Mouse (Mus musculus) erythroid progenitor cell, adult 5-6 weeks (primary cell): ENCODE measurements around the gene Dynll1. TPM values are rescaled to one million over a fixed set of nuclear protein-coding genes. Genes with fewer than 3 reads are reported as not detected.

Source experiments
- ATAC-seq: replicated peaks from 2 replicates; pipeline ENCODE4 v1.8.0; 2016; ENCODE audit warnings: moderate number of reproducible peaks, mild to moderate bottlenecking, moderate TSS enrichment, inconsistent platforms; ENCODE audit not compliant: poor library complexity, low FRiP score, severe bottlenecking
- total RNA-seq, 2 experiments: library from RNA; stranded (forward) in 1 of 2; stranded (reverse) in 1 of 2; fragments of 150-400 nt in 1 of 2; fragments of 186-747, 209-891 nt in 1 of 2; gene quantifications; 2 replicates each; pipeline versions ENCODE4 v1.2.3 to v1.2.4; 2015 to 2017; ENCODE audit warnings: low replicate concordance in 2 of 2

The Dynll1 gene
- total RNA-seq (2015; ENCODE audit: low replicate concordance) (310 and 338 TPM in 2 replicates), total RNA-seq (2017; ENCODE audit: low replicate concordance) (98.2 and 201 TPM in 2 replicates)

- ATAC-seq = peak; percentile 98
Measured at GRCm38 (mm10) chr5:115300792-115301614, at the start of gene Dynll1. TSS of gene Dynll1 (minus strand) at chr5:115300999.

GRCm38 (mm10) chr5:115349225-115349555, 48.4 kb upstream of the Dynll1 start:
- ATAC-seq = peak; percentile 55

- ATAC-seq = peak; percentile 91
Measured at GRCm38 (mm10) chr5:115348546-115349224, 47.9 kb upstream of the Dynll1 start, which contains the start of gene Cox6a1. TSS of gene Cox6a1 (minus strand) at chr5:115348981.

- peak; percentile 73 for ATAC-seq
Measured at GRCm38 (mm10) chr5:115347564-115347963, 46.8 kb upstream of the Dynll1 start.

GRCm38 (mm10) chr5:115341314-115342165, 40.7 kb upstream of the Dynll1 start:
- peak; percentile 64 for ATAC-seq

- peak; percentile 92 for ATAC-seq
Measured at GRCm38 (mm10) chr5:115340577-115341313, 39.9 kb upstream of the Dynll1 start, which contains the start of the genes Gatc and Triap1. TSS of gene Gatc (minus strand) at chr5:115341178. TSS of gene Triap1 (plus strand) at chr5:115341225.

- no peak for ATAC-seq
Measured at GRCm38 (mm10) chr5:115340007-115340406, 39.2 kb upstream of the Dynll1 start.

- ATAC-seq = peak; percentile 96
Measured at GRCm38 (mm10) chr5:115333626-115334025, 32.8 kb upstream of the Dynll1 start.

GRCm38 (mm10) chr5:115330955-115331354, 30.2 kb upstream of the Dynll1 start:
- no peak for ATAC-seq

GRCm38 (mm10) chr5:115327610-115328548, 27.1 kb upstream of the Dynll1 start:
- 0 out of 2 replicates have a peak, but pooled peaks have one; percentile 36 for ATAC-seq

GRCm38 (mm10) chr5:115326875-115327609, 26.2 kb upstream of the Dynll1 start, which contains the start of gene Srsf9:
TSS of gene Srsf9 (plus strand) at chr5:115327177.
- ATAC-seq = peak; percentile 88

GRCm38 (mm10) chr5:115326256-115326831, 25.5 kb upstream of the Dynll1 start:
- ATAC-seq = peak; percentile 81

GRCm38 (mm10) chr5:115319004-115319940, 18.5 kb upstream of the Dynll1 start:
- ATAC-seq = peak; percentile 93

GRCm38 (mm10) chr5:115317645-115318328, 17.0 kb upstream of the Dynll1 start:
- no peak for ATAC-seq

GRCm38 (mm10) chr5:115316968-115317644, 16.3 kb upstream of the Dynll1 start:
- ATAC-seq = no peak
